Mouse (Mus musculus) thymus, postnatal 10 days (tissue): ENCODE results near the gene Grpel1.
A peak's percentile ranks its signal among the peaks of the same experiment; 100 is the strongest.

Source experiments
- DNase-seq, 2 experiments: peaks; one replicate each; pipeline ENCODE4 v3.0.0; 2021; ENCODE audit warnings: low spot score in 2 of 2

The Grpel1 gene

DNA sequence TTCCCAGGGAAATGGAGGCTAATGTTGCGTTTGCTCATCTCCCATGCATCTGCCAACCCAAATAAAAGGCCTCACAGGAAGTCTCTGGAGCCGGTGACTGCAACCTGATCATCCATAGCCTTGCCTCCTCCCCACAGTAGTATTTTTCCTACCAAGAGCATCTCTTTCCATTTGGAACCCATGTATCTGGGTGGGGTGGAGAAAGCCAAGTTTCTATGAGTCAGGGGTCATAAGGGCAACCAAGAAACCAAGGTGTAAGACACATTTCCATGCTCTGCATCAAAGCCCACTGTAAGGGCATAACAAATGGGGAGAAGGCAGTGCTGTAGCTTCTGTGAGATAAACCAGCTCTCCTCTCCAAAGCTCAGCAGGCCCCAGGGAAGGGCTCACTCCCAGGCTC lies 3.6 kb upstream of the Grpel1 start:
- DNase-seq: no peak

DNA sequence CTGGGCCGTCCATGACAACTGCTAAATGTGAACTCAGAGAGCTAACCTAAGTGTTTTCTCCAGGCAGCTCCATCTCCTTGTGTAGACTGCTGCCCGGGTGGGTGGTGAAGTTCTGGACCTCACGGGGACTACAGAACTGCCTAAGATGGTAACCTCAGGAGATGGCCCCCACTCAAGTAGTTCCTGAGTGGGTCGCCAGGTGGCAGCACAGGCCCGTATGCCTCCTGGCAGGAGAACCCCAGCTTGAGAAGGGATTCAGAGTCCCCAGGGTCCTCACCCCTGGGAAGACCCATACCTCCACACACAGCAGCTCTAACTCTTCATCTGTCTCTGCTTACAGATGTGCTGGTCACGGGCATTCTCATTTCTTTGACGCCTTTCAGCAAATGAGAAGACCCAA lies 2.0 kb upstream of the Grpel1 start:
- DNase-seq: peak; percentile 74 to 91

DNA sequence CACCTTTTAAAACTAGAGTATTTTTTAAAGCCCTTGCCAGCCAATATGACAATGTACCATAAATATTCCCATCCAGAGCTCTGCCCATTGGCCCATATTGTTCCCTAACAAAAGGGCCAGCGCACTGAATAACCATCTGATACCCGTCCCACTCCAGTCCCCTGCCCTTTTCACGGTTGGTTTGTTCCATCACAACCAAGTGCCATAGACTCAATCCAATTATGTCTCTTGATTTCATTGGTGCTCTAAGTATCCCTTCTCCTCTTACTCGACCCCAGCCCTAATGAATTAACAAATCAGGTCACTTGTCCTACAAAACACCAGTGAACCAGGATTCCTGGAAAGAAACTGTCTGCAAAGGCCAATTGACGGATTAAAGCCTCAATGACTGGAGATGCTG lies 1.4 kb upstream of the Grpel1 start:
- no peak for DNase-seq

DNA sequence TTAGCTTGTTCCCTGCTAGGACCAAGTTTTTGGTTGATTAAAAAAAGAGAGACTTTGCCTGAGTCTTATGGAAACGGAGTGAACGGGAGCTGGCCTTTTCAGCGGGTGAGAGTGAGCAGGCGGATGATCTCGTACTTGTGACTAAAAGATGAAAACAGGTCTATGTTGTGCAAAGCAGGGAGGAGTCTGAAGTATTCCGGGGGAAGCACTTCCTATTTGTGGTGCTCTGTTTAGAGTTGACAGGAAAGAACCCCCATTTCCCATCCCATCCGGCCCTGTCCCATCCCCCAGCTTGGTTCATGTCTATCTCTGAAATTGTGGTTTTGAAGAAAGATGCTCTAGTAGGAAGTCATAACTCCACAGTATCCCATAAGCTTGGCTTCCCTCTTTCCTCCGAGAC lies 1.1 kb downstream of the Grpel1 start:
- DNase-seq: no peak

- DNase-seq: no peak
Observed at GRCm38 (mm10) chr5:36471206-36471605, 6.4 kb downstream of the Grpel1 start.

DNA sequence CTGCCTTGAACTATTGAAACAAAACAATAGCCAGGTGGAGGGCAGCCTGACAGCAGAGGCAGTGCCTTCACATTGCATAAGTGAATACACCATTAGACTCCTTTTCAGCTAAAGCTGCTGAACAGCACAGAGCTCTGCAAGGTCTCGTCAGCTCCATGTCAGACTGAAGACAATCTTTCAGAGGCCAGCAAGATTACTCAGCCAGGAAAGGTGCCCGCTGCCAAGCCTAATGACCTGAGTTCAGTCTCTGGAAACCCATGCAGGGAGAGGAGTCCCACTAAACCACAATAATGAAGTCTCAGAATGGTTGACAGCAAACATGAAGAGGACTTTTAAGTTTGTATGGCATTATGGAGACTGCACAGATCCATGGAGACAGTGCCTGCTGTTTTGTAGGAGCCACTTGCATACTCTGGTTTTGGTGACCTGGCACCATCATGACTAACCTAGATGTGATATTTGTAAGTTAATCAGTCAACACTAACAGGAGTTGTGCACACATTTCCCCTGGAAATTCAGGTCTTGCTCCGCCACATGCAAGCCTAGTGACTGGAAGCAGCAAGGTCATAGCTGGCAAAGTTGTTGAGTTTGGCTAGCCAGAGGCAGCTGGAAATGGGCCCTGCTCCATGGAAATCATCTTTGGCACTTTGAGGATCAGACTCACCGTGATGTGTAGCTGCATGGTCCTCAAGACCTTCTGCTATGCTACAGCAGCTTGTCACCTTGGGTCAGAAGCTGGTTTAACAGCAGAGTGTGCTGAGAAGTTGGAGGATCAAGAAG lies 8.3 kb downstream of the Grpel1 start:
- DNase-seq: no peak

DNA sequence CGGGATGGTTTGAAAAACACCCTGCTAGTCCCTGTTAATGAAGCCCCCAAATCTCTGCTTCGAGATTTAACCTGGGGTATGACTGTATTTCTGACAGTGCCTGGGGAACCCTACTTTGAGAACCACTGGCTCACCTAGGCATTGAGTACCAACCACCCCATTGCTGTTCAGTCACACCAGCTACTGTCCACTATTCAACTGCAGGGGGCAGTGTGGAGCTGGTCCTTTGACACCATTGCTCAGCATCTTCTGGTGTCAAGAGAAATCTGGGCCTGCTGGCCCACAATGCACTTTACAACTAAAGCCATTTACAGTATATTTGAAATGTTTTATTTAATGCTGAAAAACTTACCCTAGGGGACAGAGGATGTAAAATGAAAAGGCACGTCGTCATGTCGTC lies 9.5 kb downstream of the Grpel1 start:
- DNase-seq: peak; percentile 50 to 77

GRCm38 (mm10) chr5:36477486-36477885 lies 12.7 kb downstream of the Grpel1 start:
- DNase-seq: no peak

- no peak for DNase-seq
Observed at GRCm38 (mm10) chr5:36478540-36479420, 14.0 kb downstream of the Grpel1 start.

DNA sequence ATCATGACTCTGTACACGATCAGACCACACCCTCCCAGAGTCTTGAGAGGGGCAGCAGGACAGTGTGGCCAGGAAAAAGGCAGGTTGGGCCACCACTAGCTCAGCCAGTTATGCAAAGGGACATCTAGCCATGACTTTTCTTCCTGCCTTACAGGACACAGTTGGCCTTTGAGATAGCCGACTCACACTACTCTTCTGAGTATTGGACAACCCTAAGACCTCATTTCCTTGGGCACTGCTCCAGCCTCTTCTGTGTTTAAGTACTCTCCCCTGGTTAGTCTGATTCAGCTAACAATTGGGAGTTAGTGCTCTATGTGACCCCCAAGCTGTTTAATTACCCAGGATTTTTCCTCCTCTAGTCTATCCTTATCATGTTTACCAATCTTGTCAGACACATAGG lies 14.9 kb downstream of the Grpel1 start:
- DNase-seq: no peak

DNA sequence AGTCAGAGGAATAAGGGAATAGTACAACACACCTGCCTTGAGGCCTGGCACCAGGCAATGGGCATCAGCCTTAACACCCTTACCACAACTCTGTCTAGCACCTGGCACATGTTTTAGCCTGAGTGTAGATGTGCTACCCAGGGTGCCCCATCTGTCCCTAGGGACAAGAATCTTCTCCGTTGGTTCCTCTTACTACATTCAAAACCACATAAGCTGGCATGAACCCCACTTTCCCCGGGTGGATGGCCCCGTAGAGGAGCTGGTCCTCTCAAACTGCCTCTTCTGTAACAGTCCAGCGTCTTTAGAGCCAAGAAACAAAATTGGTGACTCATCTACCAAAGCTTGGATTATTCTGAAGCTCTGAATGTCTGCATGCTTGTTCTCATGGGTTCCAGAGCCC lies 15.6 kb downstream of the Grpel1 start:
- DNase-seq: no peak

- DNase-seq: no peak
Observed at GRCm38 (mm10) chr5:36481114-36481513, 16.3 kb downstream of the Grpel1 start.

- peak; percentile 51 to 52 for DNase-seq
Observed at GRCm38 (mm10) chr5:36483203-36484101, 18.7 kb downstream of the Grpel1 start.

DNA sequence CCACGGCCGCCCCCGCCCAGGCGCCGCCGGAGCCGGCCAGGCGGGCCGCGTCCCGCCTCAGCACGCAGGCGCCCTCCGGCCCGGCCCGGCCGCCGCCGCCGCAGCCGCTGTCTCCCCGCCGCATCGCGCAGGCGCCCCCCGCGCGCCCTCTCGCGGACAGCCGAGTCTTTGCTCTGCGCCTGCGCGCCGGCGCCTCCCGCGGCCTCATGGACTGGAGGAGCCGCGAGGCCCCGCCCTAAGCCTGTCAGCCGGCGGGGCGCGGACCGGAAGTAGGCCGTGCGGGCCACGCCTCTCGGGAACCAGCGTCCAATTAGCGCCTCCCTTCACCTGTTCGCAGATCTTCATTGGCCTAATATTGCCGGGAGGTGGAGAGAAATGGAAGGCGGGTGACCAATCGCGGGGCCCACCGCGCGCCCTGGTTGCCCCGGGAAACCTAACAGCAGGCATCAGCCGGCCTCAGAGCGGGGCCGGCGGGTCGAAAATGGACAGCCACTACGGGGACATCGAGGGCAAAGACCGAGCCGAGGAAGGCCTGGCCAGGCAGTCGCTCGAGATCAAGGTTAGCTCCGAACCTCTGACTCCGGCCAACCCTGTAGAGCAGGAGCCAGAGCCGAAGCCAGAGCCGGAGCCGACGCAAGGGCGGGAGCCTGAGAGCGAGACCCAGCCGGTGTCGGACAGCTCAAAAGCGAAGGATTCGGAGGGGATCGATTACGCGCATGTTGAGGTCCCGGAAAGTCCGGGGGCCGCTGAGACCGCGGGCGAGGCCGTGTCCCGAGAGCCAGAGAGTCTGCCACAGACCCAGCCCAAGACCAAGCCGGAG lies 19.6 kb downstream of the Grpel1 start, which contains the start of the genes Tada2b and Ccdc96:
Tada2b (minus strand) TSS at position 115 of the 820 bp plus-strand sequence.
Ccdc96 (plus strand) TSS at position 418 of the 820 bp plus-strand sequence.
- peak; percentile 95 to 98 for DNase-seq

- no peak for DNase-seq
Observed at GRCm38 (mm10) chr5:36485306-36485705, 20.5 kb downstream of the Grpel1 start.

DNA sequence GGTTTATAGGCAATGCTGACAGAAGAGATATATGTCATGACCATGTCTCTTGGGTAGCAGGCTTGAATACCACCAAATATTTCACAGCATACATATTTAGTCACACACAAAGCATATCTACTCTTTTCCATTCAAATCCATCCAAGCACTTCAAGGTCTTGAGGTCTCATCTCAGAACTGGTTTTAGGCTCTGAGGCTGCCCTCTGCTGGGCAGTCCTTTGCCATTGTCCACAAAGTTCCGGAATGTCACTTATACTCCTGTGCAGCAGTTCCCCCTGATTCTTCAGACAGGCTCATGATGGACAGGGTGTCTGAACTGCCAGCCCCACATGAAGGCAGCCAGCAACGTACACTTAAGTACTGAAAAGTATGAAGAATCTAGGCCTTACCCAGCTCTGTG lies 24.4 kb downstream of the Grpel1 start:
- no peak for DNase-seq

DNA sequence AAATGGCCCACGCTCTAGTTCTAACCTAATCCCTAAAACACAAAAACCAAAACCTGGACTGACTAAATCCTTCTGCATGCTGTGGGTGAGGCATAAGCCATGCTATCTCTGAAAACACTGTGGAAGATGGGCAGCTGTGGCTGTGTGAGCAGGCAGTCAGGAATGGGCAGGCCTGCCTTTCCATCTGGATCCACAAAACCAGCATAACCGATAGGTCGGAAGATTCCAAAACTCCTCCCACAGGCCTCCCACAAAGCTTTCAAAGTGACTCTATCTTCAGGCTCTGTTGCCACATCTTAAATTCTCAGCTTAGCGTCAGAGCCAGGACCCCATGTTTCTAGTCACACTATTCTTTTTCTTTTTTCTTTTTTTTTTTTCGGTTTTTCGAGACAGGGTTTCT lies 29.1 kb downstream of the Grpel1 start:
- DNase-seq: no peak

DNA sequence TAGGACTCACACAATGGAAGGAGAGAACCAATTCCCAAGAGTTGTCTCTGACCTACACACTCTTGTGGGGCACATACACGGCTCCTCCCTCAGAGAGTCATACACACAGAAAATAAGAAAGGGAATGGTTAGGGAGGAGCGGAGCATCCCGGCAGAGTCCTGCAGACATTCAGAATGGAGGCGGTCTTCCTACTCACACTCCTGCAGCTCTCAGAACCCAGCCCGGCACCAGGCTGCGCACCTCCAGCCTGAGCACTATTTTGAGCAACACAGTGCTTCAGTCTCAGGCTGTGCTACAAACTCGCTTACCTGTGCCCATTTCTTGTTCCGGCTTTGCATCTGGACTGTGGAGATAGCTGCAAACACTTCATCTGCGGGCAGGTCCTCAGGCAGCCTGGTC lies 29.9 kb downstream of the Grpel1 start:
- no peak for DNase-seq

GRCm38 (mm10) chr5:36505235-36505634 lies 40.4 kb downstream of the Grpel1 start:
- DNase-seq: no peak

GRCm38 (mm10) chr5:36505643-36506042 lies 40.8 kb downstream of the Grpel1 start:
- no peak for DNase-seq

- DNase-seq: no peak
Observed at GRCm38 (mm10) chr5:36508351-36508750, 43.6 kb downstream of the Grpel1 start.
